Mouse (Mus musculus): ENCODE measurements around the gene Ttll5. TPM values are rescaled to one million over a fixed set of nuclear protein-coding genes. Genes with fewer than 3 reads are reported as not detected.

Ttll5 gene
- total and polyA plus RNA-seq, 2 experiments from 2014 or later, result 10.4 to 15.9 TPM

- no peaks in the 10 kb centered on the region for H3K4me1 ChIP-seq (ENCODE audit: insufficient read depth, low read length)
- ATAC-seq (ENCODE audit: low FRiP score) (no peak), DNase-seq (ENCODE audit: low spot score) (peak; percentile 37)
- no peak overlapping the region for H3K9ac ChIP-seq (replicated peaks; ENCODE audit: low read length, poor library complexity, severe bottlenecking)
- H3K27ac ChIP-seq (ENCODE audit: low read depth, low read length), result no peak overlapping the region
- no peak overlapping the region for H3K4me3 ChIP-seq (ENCODE audit: low read depth, low read length)
- no peaks in the 10 kb centered on the region for H3K9me3 ChIP-seq (ENCODE audit: low read length)
- H3K36me3 ChIP-seq (ENCODE audit: insufficient read depth, low read length), result peaks cover 11% of the 10 kb centered on the region
- no peak overlapping the region for H3K4me2 ChIP-seq (ENCODE audit: low read depth, low read length, poor library complexity, severe bottlenecking)
- no peaks in the 10 kb centered on the region for H3K27me3 ChIP-seq (ENCODE audit: insufficient read depth, low read length)
- TF ChIP-seq CTCF (IDR thresholded peaks at IDR 0.05), result no peak
These were observed 13.5 kb upstream of the Ttll5 start for GRCm38 (mm10) chr12:85810959-85811358.

GRCm38 (mm10) chr12:85811676-85812075 is 12.8 kb upstream of the Ttll5 start:
- H3K36me3 ChIP-seq (ENCODE audit: insufficient read depth, low read length), result peaks cover 17% of the 10 kb centered on the region
- H3K27ac ChIP-seq (ENCODE audit: low read depth, low read length), result no peak overlapping the region
- no peak overlapping the region for H3K9ac ChIP-seq (replicated peaks; ENCODE audit: low read length, poor library complexity, severe bottlenecking)
- ATAC-seq (ENCODE audit: low FRiP score) (no peak), DNase-seq (ENCODE audit: low spot score) (no peak)
- no peaks in the 10 kb centered on the region for H3K4me1 ChIP-seq (ENCODE audit: insufficient read depth, low read length)
- WGBS, result 99% methylated on average over 4 of the region's 4 CpGs
- no peaks in the 10 kb centered on the region for H3K27me3 ChIP-seq (ENCODE audit: insufficient read depth, low read length)
- no peaks in the 10 kb centered on the region for H3K9me3 ChIP-seq (ENCODE audit: low read length)
- no peak for TF ChIP-seq CTCF (IDR thresholded peaks at IDR 0.05)
- no peak overlapping the region for H3K4me3 ChIP-seq (ENCODE audit: low read depth, low read length)
- H3K4me2 ChIP-seq (ENCODE audit: low read depth, low read length, poor library complexity, severe bottlenecking), result no peak overlapping the region

- H3K4me3 ChIP-seq (ENCODE audit: low read depth, low read length), result no peak overlapping the region
- H3K36me3 ChIP-seq (ENCODE audit: insufficient read depth, low read length), result peaks cover 19% of the 10 kb centered on the region
- H3K9ac ChIP-seq (replicated peaks; ENCODE audit: low read length, poor library complexity, severe bottlenecking), result no peak overlapping the region
- no peak overlapping the region for H3K4me2 ChIP-seq (ENCODE audit: low read depth, low read length, poor library complexity, severe bottlenecking)
- ATAC-seq (ENCODE audit: low FRiP score) (no peak), DNase-seq (ENCODE audit: low spot score) (no peak)
- no peaks in the 10 kb centered on the region for H3K27me3 ChIP-seq (ENCODE audit: insufficient read depth, low read length)
- H3K4me1 ChIP-seq (ENCODE audit: insufficient read depth, low read length), result no peaks in the 10 kb centered on the region
- no peak for TF ChIP-seq CTCF (IDR thresholded peaks at IDR 0.05)
- no peaks in the 10 kb centered on the region for H3K9me3 ChIP-seq (ENCODE audit: low read length)
- 82% methylated on average over 2 of the region's 2 CpGs for WGBS
- no peak overlapping the region for H3K27ac ChIP-seq (ENCODE audit: low read depth, low read length)
These were observed 10.9 kb upstream of the Ttll5 start for GRCm38 (mm10) chr12:85813599-85813998.

GRCm38 (mm10) chr12:85822051-85822450 is 2.4 kb upstream of the Ttll5 start:
- ATAC-seq (ENCODE audit: low FRiP score), result no peak
- no peak overlapping the region for H3K9ac ChIP-seq (replicated peaks; ENCODE audit: low read length, poor library complexity, severe bottlenecking)
- H3K27me3 ChIP-seq (ENCODE audit: insufficient read depth, low read length), result no peaks in the 10 kb centered on the region
- peaks cover 12% of the 10 kb centered on the region for H3K36me3 ChIP-seq (ENCODE audit: insufficient read depth, low read length)
- peaks cover 3% of the 10 kb centered on the region; the same call in 1 of the 2 replicates for H3K4me1 ChIP-seq (ENCODE audit: insufficient read depth, low read length)
- DNase-seq (ENCODE audit: low spot score), result no peak
- H3K27ac ChIP-seq (ENCODE audit: low read depth, low read length), result no peak overlapping the region
- H3K9me3 ChIP-seq (ENCODE audit: low read length), result no peaks in the 10 kb centered on the region
- no peak overlapping the region for H3K4me2 ChIP-seq (ENCODE audit: low read depth, low read length, poor library complexity, severe bottlenecking)
- H3K4me3 ChIP-seq (ENCODE audit: low read depth, low read length), result no peak overlapping the region
- 79% methylated on average over 9 of the region's 9 CpGs for WGBS
- peak; percentile 30; the same call in 1 of the 2 replicates for TF ChIP-seq CTCF (IDR thresholded peaks at IDR 0.05)

GRCm38 (mm10) chr12:85825361-85825760 is 902 bp downstream of the Ttll5 start:
- Histone ChIP-seq H3K27me3 (ENCODE audit: insufficient read depth, low read length) (no peaks in the 10 kb centered on the region), H3K4me2 (ENCODE audit: low read depth, low read length, poor library complexity, severe bottlenecking) (peak overlapping the region; percentile 56), H3K36me3 (ENCODE audit: insufficient read depth, low read length) (peaks cover 8% of the 10 kb centered on the region; the same call in 1 of the 2 replicates), H3K9me3 (ENCODE audit: low read length) (no peaks in the 10 kb centered on the region), H3K9ac (replicated peaks; ENCODE audit: low read length, poor library complexity, severe bottlenecking) (peak overlapping the region; percentile 65), H3K4me1 (ENCODE audit: insufficient read depth, low read length) (peaks cover 3% of the 10 kb centered on the region; the same call in 1 of the 2 replicates), H3K4me3 (ENCODE audit: low read depth, low read length) (peak overlapping the region; percentile 83), H3K27ac (ENCODE audit: low read depth, low read length) (peak overlapping the region; percentile 85)
- no peak for ATAC-seq (ENCODE audit: low FRiP score)
- DNase-seq (ENCODE audit: low spot score), result no peak
- 9% methylated on average over 8 of the region's 8 CpGs for WGBS
- no peak for TF ChIP-seq CTCF (IDR thresholded peaks at IDR 0.05)

- Histone ChIP-seq H3K4me3 (ENCODE audit: low read depth, low read length) (no peak overlapping the region), H3K27ac (ENCODE audit: low read depth, low read length) (no peak overlapping the region), H3K9me3 (ENCODE audit: low read length) (no peaks in the 10 kb centered on the region), H3K36me3 (ENCODE audit: insufficient read depth, low read length) (peaks cover 8% of the 10 kb centered on the region; the same call in 1 of the 2 replicates), H3K4me1 (ENCODE audit: insufficient read depth, low read length) (peaks cover 3% of the 10 kb centered on the region; the same call in 1 of the 2 replicates), H3K9ac (replicated peaks; ENCODE audit: low read length, poor library complexity, severe bottlenecking) (0 out of 2 replicates have a peak overlapping the region, but pooled peaks have one; percentile 8), H3K4me2 (ENCODE audit: low read depth, low read length, poor library complexity, severe bottlenecking) (no peak overlapping the region), H3K27me3 (ENCODE audit: insufficient read depth, low read length) (no peaks in the 10 kb centered on the region)
- ATAC-seq (ENCODE audit: low FRiP score) (no peak), DNase-seq (ENCODE audit: low spot score) (no peak)
- TF ChIP-seq CTCF (IDR thresholded peaks at IDR 0.05), result no peak
- WGBS, result 74% methylated on average over 2 of the region's 2 CpGs
These were observed 1.4 kb downstream of the Ttll5 start for GRCm38 (mm10) chr12:85825822-85826221.

Measured in midbrain, postnatal 0 days (tissue).